Comparison of ENCODE assay signal across 9 mouse cellular contexts in the genomic region with DNA sequence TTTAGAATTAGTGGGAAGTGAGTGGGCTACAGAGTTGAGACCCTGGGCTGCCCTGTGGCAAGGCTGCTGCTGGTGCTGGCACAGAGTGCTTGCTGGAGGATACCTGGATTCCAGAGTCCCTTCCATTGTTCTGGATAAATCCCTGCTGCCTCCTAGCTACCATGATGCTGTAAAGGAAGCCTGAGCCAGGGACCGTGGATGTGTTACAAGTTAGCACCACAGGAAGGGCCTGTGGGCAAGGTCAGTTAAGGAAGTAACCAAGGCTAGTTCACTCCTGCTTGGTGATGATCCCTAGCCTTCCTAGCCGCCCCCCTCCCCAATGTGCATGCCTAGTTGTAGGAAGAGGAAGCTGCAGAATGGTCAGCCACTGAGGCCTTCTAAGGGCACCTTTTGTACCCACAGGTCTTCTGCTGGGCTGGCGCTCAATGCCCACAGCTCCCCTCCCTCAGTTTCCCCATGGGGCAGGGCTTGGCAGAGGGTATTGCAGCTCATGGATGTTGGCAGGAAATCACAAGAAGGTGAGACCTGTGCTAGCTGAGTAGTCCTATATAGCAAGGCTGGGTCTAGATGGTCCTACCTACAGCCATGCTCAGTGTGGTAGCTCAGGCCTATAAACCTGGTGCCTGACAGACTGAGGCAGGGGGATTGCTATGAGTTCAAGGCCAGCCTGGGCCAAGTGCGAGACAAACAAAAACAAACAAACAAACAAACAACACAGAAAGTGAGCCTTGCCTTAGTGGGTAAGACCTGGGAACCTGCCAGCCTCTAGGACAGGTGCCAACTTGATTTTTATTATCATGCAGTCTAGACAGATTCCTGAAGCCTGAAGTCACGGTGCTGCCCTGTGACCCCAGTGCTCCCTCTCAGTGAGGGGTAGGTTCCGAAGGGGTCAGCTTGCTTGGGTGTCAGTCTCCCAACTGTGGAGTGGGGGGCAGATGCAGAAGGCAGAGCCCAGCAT. TPM values are rescaled to one million over a fixed set of nuclear protein-coding genes. Genes with fewer than 3 reads are reported as not detected.
DNase-seq lines count a peak whose midpoint lies in the region; ATAC-seq and TF ChIP-seq lines count a peak whose summit lies in the region.
"Had no signal": no experiment of that assay in that cellular context is flagged by ENCODE, and none has a peak within 500 bp of the region (broad histone marks: within the 10 kb centered on the region; RNA-seq: fewer than 3 reads in every experiment).

No protein-coding gene starts in this region.

- 59% methylated on average over 6 of the region's 6 CpGs for WGBS in intestine, postnatal 0 days
- WGBS in intestine, embryonic 15.5 days, result 62% methylated on average over 6 of the region's 6 CpGs
- 54% methylated on average over 6 of the region's 6 CpGs for WGBS in hindbrain, embryonic 11.5 days
- 42% methylated on average over 6 of the region's 6 CpGs for WGBS in midbrain, embryonic 15.5 days
- 57% methylated on average over 6 of the region's 6 CpGs for WGBS in intestine, embryonic 16.5 days

- H3K4me3 ChIP-seq in intestine, postnatal 0 days (ENCODE audit: low read depth, low read length), result no peak overlapping the region
- H3K4me3 ChIP-seq in intestine, embryonic 15.5 days (replicated peaks), result no peak overlapping the region
- peak overlapping the region; percentile 13; the same call in 1 of the 2 replicates for H3K4me3 ChIP-seq in brown adipose tissue, adult 24 weeks (ENCODE audit: insufficient read depth, low read depth, low read length)
- peak overlapping the region; percentile 47 for H3K4me3 ChIP-seq in hindbrain, embryonic 11.5 days (ENCODE audit: low read depth, low read length)
- peak overlapping the region; percentile 45 for H3K4me3 ChIP-seq in midbrain, embryonic 15.5 days
- no peak overlapping the region for H3K4me3 ChIP-seq in intestine, embryonic 16.5 days (ENCODE audit: low read length)
- H3K4me3 ChIP-seq: limb, embryonic 15.5 days had no signal

- H3K4me2 ChIP-seq in intestine, postnatal 0 days (replicated peaks; ENCODE audit: low read depth), result no peak overlapping the region
- H3K4me2 ChIP-seq in intestine, embryonic 15.5 days (replicated peaks), result no peak overlapping the region
- H3K4me2 ChIP-seq in hindbrain, embryonic 11.5 days (replicated peaks; ENCODE audit: low read depth, low read length), result peak overlapping the region; percentile 67
- H3K4me2 ChIP-seq in midbrain, embryonic 15.5 days, result peak overlapping the region; percentile 62
- H3K4me2 ChIP-seq in intestine, embryonic 16.5 days (ENCODE audit: low read depth, low read length), result no peak overlapping the region
- H3K4me2 ChIP-seq: limb, embryonic 15.5 days had no signal

- DNase-seq in hindbrain, embryonic 11.5 days (ENCODE audit: low spot score), result no peak
- DNase-seq in spleen, postnatal 4 days (ENCODE audit: low spot score in 2 of 2), result no peak
- DNase-seq in frontal cortex, postnatal 25 days (ENCODE audit: low spot score in 2 of 2), result no peak

- H3K9me3 ChIP-seq in intestine, postnatal 0 days (ENCODE audit: control insufficient read depth), result no peaks in the 10 kb centered on the region
- H3K9me3 ChIP-seq in intestine, embryonic 15.5 days, result no peaks in the 10 kb centered on the region
- H3K9me3 ChIP-seq in hindbrain, embryonic 11.5 days (ENCODE audit: control insufficient read depth, low read length), result no peaks in the 10 kb centered on the region
- H3K9me3 ChIP-seq in midbrain, embryonic 15.5 days, result no peaks in the 10 kb centered on the region
- no peaks in the 10 kb centered on the region for H3K9me3 ChIP-seq in intestine, embryonic 16.5 days (ENCODE audit: control insufficient read depth, low read length)
- H3K9me3 ChIP-seq: limb, embryonic 15.5 days had no signal

- no peaks in the 10 kb centered on the region for H3K27me3 ChIP-seq in intestine, postnatal 0 days (replicated peaks; ENCODE audit: control insufficient read depth, insufficient read depth, low read length)
- no peaks in the 10 kb centered on the region for H3K27me3 ChIP-seq in intestine, embryonic 15.5 days (replicated peaks)
- no peaks in the 10 kb centered on the region for H3K27me3 ChIP-seq in hindbrain, embryonic 11.5 days (ENCODE audit: control insufficient read depth, insufficient read depth, low read length)
- H3K27me3 ChIP-seq in midbrain, embryonic 15.5 days (replicated peaks), result no peaks in the 10 kb centered on the region
- H3K27me3 ChIP-seq in intestine, embryonic 16.5 days (replicated peaks; ENCODE audit: control insufficient read depth, insufficient read depth, low read length), result no peaks in the 10 kb centered on the region
- H3K27me3 ChIP-seq: limb, embryonic 15.5 days had no signal

- peaks cover 8% of the 10 kb centered on the region for H3K4me1 ChIP-seq in intestine, postnatal 0 days (replicated peaks; ENCODE audit: control insufficient read depth, insufficient read depth, low read length)
- peaks cover 58% of the 10 kb centered on the region for H3K4me1 ChIP-seq in intestine, embryonic 15.5 days (replicated peaks)
- H3K4me1 ChIP-seq in brown adipose tissue, adult 24 weeks (ENCODE audit: control insufficient read depth, insufficient read depth, insufficient read length, low read length), result peaks cover 48% of the 10 kb centered on the region
- H3K4me1 ChIP-seq in hindbrain, embryonic 11.5 days (replicated peaks; ENCODE audit: control insufficient read depth, insufficient read depth, low read length), result peaks cover 44% of the 10 kb centered on the region
- peaks cover 90% of the 10 kb centered on the region for H3K4me1 ChIP-seq in midbrain, embryonic 15.5 days
- peaks cover 50% of the 10 kb centered on the region for H3K4me1 ChIP-seq in intestine, embryonic 16.5 days (ENCODE audit: control insufficient read depth, insufficient read depth, low read length)

- ATAC-seq in intestine, postnatal 0 days, result no peak
- ATAC-seq in intestine, embryonic 15.5 days, result no peak
- ATAC-seq in hindbrain, embryonic 11.5 days (ENCODE audit: low FRiP score), result no peak
- peak; percentile 7; the same call in 1 of the 2 replicates for ATAC-seq in midbrain, embryonic 15.5 days (replicated peaks)
- no peak for ATAC-seq in intestine, embryonic 16.5 days

- peak; percentile 30; the same call in 1 of the 2 replicates for TF ChIP-seq CTCF in intestine, postnatal 0 days (IDR thresholded peaks at IDR 0.05; ENCODE audit: low read depth)

- no peaks in the 10 kb centered on the region for H3K36me3 ChIP-seq in intestine, postnatal 0 days (ENCODE audit: control insufficient read depth, insufficient read depth)
- no peaks in the 10 kb centered on the region for H3K36me3 ChIP-seq in intestine, embryonic 15.5 days
- H3K36me3 ChIP-seq in hindbrain, embryonic 11.5 days (ENCODE audit: control insufficient read depth, insufficient read depth, low read length), result no peaks in the 10 kb centered on the region
- no peaks in the 10 kb centered on the region for H3K36me3 ChIP-seq in midbrain, embryonic 15.5 days (replicated peaks)
- no peaks in the 10 kb centered on the region for H3K36me3 ChIP-seq in intestine, embryonic 16.5 days (ENCODE audit: control insufficient read depth, insufficient read depth, low read length)
- H3K36me3 ChIP-seq: limb, embryonic 15.5 days had no signal

- H3K27ac ChIP-seq in intestine, postnatal 0 days (ENCODE audit: low read depth, low read length), result peak overlapping the region; percentile 41; the same call in 1 of the 2 replicates
- H3K27ac ChIP-seq in intestine, embryonic 15.5 days, result no peak overlapping the region
- H3K27ac ChIP-seq in brown adipose tissue, adult 24 weeks (replicated peaks; ENCODE audit: low read depth, low read length), result peak overlapping the region; percentile 100
- H3K27ac ChIP-seq in hindbrain, embryonic 11.5 days (ENCODE audit: low read depth, low read length), result peak overlapping the region; percentile 96
- H3K27ac ChIP-seq in midbrain, embryonic 15.5 days, result peak overlapping the region; percentile 95
- H3K27ac ChIP-seq in intestine, embryonic 16.5 days (ENCODE audit: low read length), result no peak overlapping the region
- H3K27ac ChIP-seq: limb, embryonic 15.5 days had no signal

- H3K9ac ChIP-seq in intestine, postnatal 0 days (ENCODE audit: low read depth, low read length), result no peak overlapping the region
- H3K9ac ChIP-seq in intestine, embryonic 15.5 days, result no peak overlapping the region
- peak overlapping the region; percentile 98 for H3K9ac ChIP-seq in hindbrain, embryonic 11.5 days (ENCODE audit: low read depth, low read length)
- H3K9ac ChIP-seq in midbrain, embryonic 15.5 days, result peak overlapping the region; percentile 64
- H3K9ac ChIP-seq in intestine, embryonic 16.5 days (ENCODE audit: low read depth, low read length), result no peak overlapping the region
- H3K9ac ChIP-seq: limb, embryonic 15.5 days had no signal

RNA-seq across cellular contexts. Expression of a gene that starts 20.3 kb away (rescaled TPM):
- polyA plus RNA-seq in intestine, postnatal 0 days (2015; fragmentation: Nextera tagmentation; extraction: Ambion mirVana), result 4.2 and 4.7 TPM in 2 replicates
- polyA plus RNA-seq in intestine, embryonic 15.5 days (2015; fragmentation: Nextera tagmentation; extraction: Ambion mirVana), result 3.4 and 3.5 TPM in 2 replicates
- polyA plus RNA-seq in brown adipose tissue, adult 24 weeks (2012; ENCODE audit: insufficient read depth, insufficient read length, missing spikeins), result not detected in 2 replicates
- polyA plus RNA-seq in hindbrain, embryonic 11.5 days (2014; fragmentation: Nextera tagmentation; extraction: Ambion mirVana), result 2.5 and 4.7 TPM in 2 replicates
- 0.88 and 1.3 TPM in 2 replicates for polyA plus RNA-seq in midbrain, embryonic 15.5 days (2015; fragmentation: Nextera tagmentation; extraction: Ambion mirVana)
- polyA plus RNA-seq in intestine, embryonic 16.5 days (2015; fragmentation: Nextera tagmentation; extraction: Ambion mirVana), result 3.0 and 3.6 TPM in 2 replicates

RNA-seq across cellular contexts. Expression of a gene that starts 22.6 kb away (rescaled TPM):
- 22.3 and 22.7 TPM in 2 replicates for polyA plus RNA-seq in intestine, postnatal 0 days (2015; fragmentation: Nextera tagmentation; extraction: Ambion mirVana)
- 22.4 and 23.8 TPM in 2 replicates for polyA plus RNA-seq in intestine, embryonic 15.5 days (2015; fragmentation: Nextera tagmentation; extraction: Ambion mirVana)
- polyA plus RNA-seq in brown adipose tissue, adult 24 weeks (2012; ENCODE audit: insufficient read depth, insufficient read length, missing spikeins), result 7.4 and 18.4 TPM in 2 replicates
- 138 and 160 TPM in 2 replicates for polyA plus RNA-seq in hindbrain, embryonic 11.5 days (2014; fragmentation: Nextera tagmentation; extraction: Ambion mirVana)
- 147 and 156 TPM in 2 replicates for polyA plus RNA-seq in midbrain, embryonic 15.5 days (2015; fragmentation: Nextera tagmentation; extraction: Ambion mirVana)
- polyA plus RNA-seq in intestine, embryonic 16.5 days (2015; fragmentation: Nextera tagmentation; extraction: Ambion mirVana), result 24.4 and 26.8 TPM in 2 replicates

RNA-seq across cellular contexts. Expression of a gene that starts 57.7 kb away (rescaled TPM):
- polyA plus RNA-seq in intestine, postnatal 0 days (2015; fragmentation: Nextera tagmentation; extraction: Ambion mirVana), result not detected in 2 replicates
- polyA plus RNA-seq in intestine, embryonic 15.5 days (2015; fragmentation: Nextera tagmentation; extraction: Ambion mirVana), result not detected in 2 replicates
- not detected in 2 replicates for polyA plus RNA-seq in brown adipose tissue, adult 24 weeks (2012; ENCODE audit: insufficient read depth, insufficient read length, missing spikeins)
- polyA plus RNA-seq in hindbrain, embryonic 11.5 days (2014; fragmentation: Nextera tagmentation; extraction: Ambion mirVana), result 1.0 and 1.2 TPM in 2 replicates
- polyA plus RNA-seq in midbrain, embryonic 15.5 days (2015; fragmentation: Nextera tagmentation; extraction: Ambion mirVana), result 1.5 and 1.9 TPM in 2 replicates
- 0.07 TPM in 1 of 2 replicates, not detected in the other for polyA plus RNA-seq in intestine, embryonic 16.5 days (2015; fragmentation: Nextera tagmentation; extraction: Ambion mirVana)

Comparison
In these comparisons a context has a peak if more than half of its experiments do, and no peak if none do; other contexts are left out.
1. H3K27ac ChIP-seq: peak in intestine, postnatal 0 days (single experiment), brown adipose tissue, adult 24 weeks (single experiment), hindbrain, embryonic 11.5 days (single experiment) and midbrain, embryonic 15.5 days (single experiment); none in intestine, embryonic 15.5 days (single experiment) and intestine, embryonic 16.5 days (single experiment).
2. H3K4me2 ChIP-seq: peak in hindbrain, embryonic 11.5 days (single experiment) and midbrain, embryonic 15.5 days (single experiment); none in intestine, postnatal 0 days (single experiment), intestine, embryonic 15.5 days (single experiment) and intestine, embryonic 16.5 days (single experiment).
3. H3K4me3 ChIP-seq: peak in brown adipose tissue, adult 24 weeks (single experiment), hindbrain, embryonic 11.5 days (single experiment) and midbrain, embryonic 15.5 days (single experiment); none in intestine, postnatal 0 days (single experiment), intestine, embryonic 15.5 days (single experiment) and intestine, embryonic 16.5 days (single experiment).
4. H3K9ac ChIP-seq: peak in hindbrain, embryonic 11.5 days (single experiment) and midbrain, embryonic 15.5 days (single experiment); none in intestine, postnatal 0 days (single experiment), intestine, embryonic 15.5 days (single experiment) and intestine, embryonic 16.5 days (single experiment).